Mouse (Mus musculus): ENCODE data around the gene Shld1. TPM values are rescaled to one million over a fixed set of nuclear protein-coding genes. Genes with fewer than 3 reads are reported as not detected.

Gene Shld1
- polyA plus RNA-seq (2015; fragmentation: Nextera tagmentation; extraction: Ambion mirVana): 21.3 and 23.5 TPM in 2 replicates

DNA sequence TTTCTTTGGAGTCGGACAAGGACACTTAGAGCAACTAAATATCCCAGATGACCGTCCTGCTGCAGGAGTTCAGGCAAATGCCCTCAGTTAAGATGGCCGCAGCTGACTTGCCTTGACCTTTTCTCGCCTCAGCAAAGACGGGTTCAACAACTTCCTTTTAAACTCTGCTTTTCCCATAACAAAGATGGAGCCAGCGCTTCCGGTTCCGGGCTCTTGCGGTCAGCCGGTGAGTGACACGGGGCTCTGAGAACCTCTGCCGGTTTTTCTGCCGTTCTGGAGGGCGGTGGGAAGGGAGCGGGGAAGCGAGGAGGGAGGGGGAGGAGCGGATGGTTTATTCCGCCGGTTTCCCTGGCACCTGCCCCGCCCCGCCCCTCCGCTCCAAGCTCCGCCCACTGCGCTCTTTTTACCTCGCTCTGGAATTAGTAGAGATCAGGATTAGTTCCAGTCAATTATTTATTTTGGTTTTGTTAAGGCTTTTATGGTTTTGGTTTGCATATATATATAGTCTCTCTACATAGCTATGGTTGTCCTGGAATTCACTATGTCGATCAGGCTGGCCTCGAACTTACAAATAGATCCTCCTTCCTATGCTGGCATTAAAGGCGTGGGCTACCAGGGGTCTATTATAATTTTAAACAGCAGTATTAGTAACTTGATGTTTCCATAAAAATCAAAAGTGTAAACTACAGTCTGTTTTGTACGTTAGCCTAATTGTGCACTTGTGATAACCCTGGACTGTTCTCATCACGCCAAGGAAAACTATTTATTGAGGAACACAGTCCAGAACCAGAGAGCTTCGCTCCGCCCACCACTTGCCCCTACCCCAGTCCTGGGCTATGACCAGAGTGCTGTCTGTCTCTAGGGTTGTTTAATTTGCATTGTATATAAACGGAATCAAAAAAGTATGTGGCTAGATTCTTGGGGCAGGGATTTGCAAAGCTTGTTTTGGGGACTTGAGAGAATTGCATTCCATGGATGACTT lies at the start of gene Shld1:
Gene Shld1, plus strand, starts transcription at position 176 of the 982 bp plus-strand sequence.
- no peaks in the 10 kb centered on the region; the same call in 1 of the 2 replicates for H3K27me3 ChIP-seq (replicated peaks; ENCODE audit: control insufficient read depth, insufficient read depth, low read length)
- peak within 1 kb of the TSS; percentile 66 for H3K9ac ChIP-seq (ENCODE audit: low read depth, low read length)
- peak; percentile 97 for ATAC-seq
- no peaks in the 10 kb centered on the region for H3K36me3 ChIP-seq (ENCODE audit: control insufficient read depth, insufficient read depth, low read length)
- peak within 1 kb of the TSS; percentile 53 for H3K4me3 ChIP-seq (ENCODE audit: low read length)
- H3K4me1 ChIP-seq (ENCODE audit: control insufficient read depth, insufficient read depth, low read depth, low read length): peaks cover 3% of the 10 kb centered on the region
- peak within 1 kb of the TSS; percentile 72 for H3K27ac ChIP-seq (ENCODE audit: low read depth, low read length)
- H3K9me3 ChIP-seq (ENCODE audit: control insufficient read depth, low read length): no peaks in the 10 kb centered on the region
- H3K4me2 ChIP-seq (ENCODE audit: low read length): peak within 1 kb of the TSS; percentile 63
- WGBS: 8% methylated on average over 32 of the region's 33 CpGs

DNA sequence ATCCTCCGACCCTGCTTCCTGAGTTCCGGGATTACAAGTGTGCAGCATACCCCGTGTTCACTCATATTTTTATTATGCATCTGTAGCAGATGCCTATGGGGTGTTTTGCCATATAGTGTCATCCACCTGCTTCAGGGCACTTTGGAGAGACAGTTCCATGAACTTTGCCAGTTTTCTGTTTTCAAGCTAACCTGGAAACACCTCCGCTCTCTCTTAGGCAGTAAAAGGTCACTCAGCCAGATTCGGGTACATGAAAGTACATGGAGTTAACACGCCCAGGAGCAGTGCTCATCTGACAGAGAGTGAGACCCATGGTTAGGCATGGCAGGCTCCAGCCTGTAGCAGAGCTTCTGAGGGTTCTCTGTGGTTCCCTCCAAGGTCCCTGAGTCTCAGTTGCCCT lies 48.4 kb upstream of the Shld1 start:
- H3K36me3 ChIP-seq (ENCODE audit: control insufficient read depth, insufficient read depth, low read length): no peaks in the 10 kb centered on the region
- no peak overlapping the region for H3K27ac ChIP-seq (ENCODE audit: low read depth, low read length)
- H3K27me3 ChIP-seq (replicated peaks; ENCODE audit: control insufficient read depth, insufficient read depth, low read length): no peaks in the 10 kb centered on the region
- no peak overlapping the region for H3K4me2 ChIP-seq (ENCODE audit: low read length)
- H3K9ac ChIP-seq (ENCODE audit: low read depth, low read length): no peak overlapping the region
- no peaks in the 10 kb centered on the region for H3K4me1 ChIP-seq (ENCODE audit: control insufficient read depth, insufficient read depth, low read depth, low read length)
- H3K9me3 ChIP-seq (ENCODE audit: control insufficient read depth, low read length): no peaks in the 10 kb centered on the region
- H3K4me3 ChIP-seq (ENCODE audit: low read length): no peak overlapping the region
- ATAC-seq: no peak
- 91% methylated on average over 6 of the region's 6 CpGs for WGBS

DNA sequence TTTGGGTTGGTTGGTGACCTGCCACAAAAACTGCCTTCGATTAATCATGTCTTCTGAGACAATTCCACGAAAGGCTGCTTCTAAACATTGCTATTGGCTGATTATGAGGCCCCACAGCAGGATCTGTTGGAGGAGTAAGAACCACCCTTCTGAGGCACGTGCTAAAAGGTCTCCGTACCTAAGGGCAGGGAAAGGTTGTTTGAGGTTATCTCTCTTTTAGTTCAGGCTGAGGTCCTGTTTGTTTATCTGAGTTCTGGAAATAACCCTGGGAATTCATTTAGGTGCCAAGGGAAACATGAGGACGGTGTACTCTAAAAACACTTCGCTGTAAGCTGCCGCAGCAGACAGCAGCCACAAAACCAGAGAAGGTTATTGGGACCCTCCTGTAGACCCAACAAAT lies 47.4 kb upstream of the Shld1 start:
- Histone ChIP-seq H3K27ac (ENCODE audit: low read depth, low read length) (no peak overlapping the region), H3K27me3 (replicated peaks; ENCODE audit: control insufficient read depth, insufficient read depth, low read length) (no peaks in the 10 kb centered on the region), H3K4me2 (ENCODE audit: low read length) (no peak overlapping the region), H3K4me3 (ENCODE audit: low read length) (no peak overlapping the region), H3K4me1 (ENCODE audit: control insufficient read depth, insufficient read depth, low read depth, low read length) (no peaks in the 10 kb centered on the region), H3K9me3 (ENCODE audit: control insufficient read depth, low read length) (no peaks in the 10 kb centered on the region), H3K9ac (ENCODE audit: low read depth, low read length) (no peak overlapping the region), H3K36me3 (ENCODE audit: control insufficient read depth, insufficient read depth, low read length) (no peaks in the 10 kb centered on the region)
- WGBS: 87% methylated on average over 7 of the region's 7 CpGs
- ATAC-seq: no peak

DNA sequence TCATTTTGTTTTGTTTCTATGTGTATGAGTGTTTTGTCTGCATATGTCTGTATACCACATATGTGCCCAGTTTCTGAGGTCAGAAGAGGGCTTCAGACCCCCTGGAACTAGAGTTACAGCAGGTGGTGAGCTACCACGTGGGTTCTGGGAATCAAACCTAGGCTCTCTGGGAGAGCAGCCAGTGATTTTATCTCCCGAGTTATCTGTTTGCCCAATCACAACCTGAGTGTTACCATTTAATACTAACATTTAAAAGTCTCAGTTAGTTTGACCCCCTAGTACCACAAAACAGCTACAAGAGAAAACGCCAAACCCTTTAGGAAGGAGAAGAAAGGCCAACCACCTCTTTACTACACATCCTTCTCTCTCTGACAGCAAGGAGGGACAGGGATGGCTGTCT lies 45.5 kb upstream of the Shld1 start:
- Histone ChIP-seq H3K9me3 (ENCODE audit: control insufficient read depth, low read length) (no peaks in the 10 kb centered on the region), H3K9ac (ENCODE audit: low read depth, low read length) (no peak overlapping the region), H3K36me3 (ENCODE audit: control insufficient read depth, insufficient read depth, low read length) (no peaks in the 10 kb centered on the region), H3K4me1 (ENCODE audit: control insufficient read depth, insufficient read depth, low read depth, low read length) (no peaks in the 10 kb centered on the region), H3K27ac (ENCODE audit: low read depth, low read length) (no peak overlapping the region), H3K4me3 (ENCODE audit: low read length) (no peak overlapping the region), H3K4me2 (ENCODE audit: low read length) (no peak overlapping the region), H3K27me3 (replicated peaks; ENCODE audit: control insufficient read depth, insufficient read depth, low read length) (no peaks in the 10 kb centered on the region)
- WGBS: 76% methylated on average over 3 of the region's 3 CpGs
- no peak for ATAC-seq

DNA sequence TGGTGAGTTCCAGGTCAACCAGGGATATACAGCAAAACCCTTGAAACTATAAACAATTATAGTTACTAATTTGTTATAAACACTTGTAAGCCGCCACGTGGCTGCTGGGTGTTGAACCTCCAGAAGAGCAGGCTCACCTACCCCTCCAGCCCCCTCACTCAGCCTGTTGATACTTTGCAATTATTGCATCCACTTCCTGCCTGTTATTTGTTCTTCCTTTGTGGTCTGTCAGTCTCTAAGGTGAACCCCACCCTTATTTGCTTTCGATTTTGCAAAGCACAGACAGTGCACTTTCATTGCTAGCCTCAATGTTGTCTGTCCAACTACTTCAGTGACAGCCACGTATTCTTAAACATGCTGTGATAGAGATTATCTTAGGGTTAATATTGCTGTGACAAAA lies 43.6 kb upstream of the Shld1 start:
- Histone ChIP-seq H3K9me3 (ENCODE audit: control insufficient read depth, low read length) (no peaks in the 10 kb centered on the region), H3K4me2 (ENCODE audit: low read length) (no peak overlapping the region), H3K4me1 (ENCODE audit: control insufficient read depth, insufficient read depth, low read depth, low read length) (no peaks in the 10 kb centered on the region), H3K9ac (ENCODE audit: low read depth, low read length) (no peak overlapping the region), H3K4me3 (ENCODE audit: low read length) (no peak overlapping the region), H3K27me3 (replicated peaks; ENCODE audit: control insufficient read depth, insufficient read depth, low read length) (no peaks in the 10 kb centered on the region), H3K27ac (ENCODE audit: low read depth, low read length) (no peak overlapping the region), H3K36me3 (ENCODE audit: control insufficient read depth, insufficient read depth, low read length) (no peaks in the 10 kb centered on the region)
- WGBS: 85% methylated on average over 4 of the region's 4 CpGs
- no peak for ATAC-seq

DNA sequence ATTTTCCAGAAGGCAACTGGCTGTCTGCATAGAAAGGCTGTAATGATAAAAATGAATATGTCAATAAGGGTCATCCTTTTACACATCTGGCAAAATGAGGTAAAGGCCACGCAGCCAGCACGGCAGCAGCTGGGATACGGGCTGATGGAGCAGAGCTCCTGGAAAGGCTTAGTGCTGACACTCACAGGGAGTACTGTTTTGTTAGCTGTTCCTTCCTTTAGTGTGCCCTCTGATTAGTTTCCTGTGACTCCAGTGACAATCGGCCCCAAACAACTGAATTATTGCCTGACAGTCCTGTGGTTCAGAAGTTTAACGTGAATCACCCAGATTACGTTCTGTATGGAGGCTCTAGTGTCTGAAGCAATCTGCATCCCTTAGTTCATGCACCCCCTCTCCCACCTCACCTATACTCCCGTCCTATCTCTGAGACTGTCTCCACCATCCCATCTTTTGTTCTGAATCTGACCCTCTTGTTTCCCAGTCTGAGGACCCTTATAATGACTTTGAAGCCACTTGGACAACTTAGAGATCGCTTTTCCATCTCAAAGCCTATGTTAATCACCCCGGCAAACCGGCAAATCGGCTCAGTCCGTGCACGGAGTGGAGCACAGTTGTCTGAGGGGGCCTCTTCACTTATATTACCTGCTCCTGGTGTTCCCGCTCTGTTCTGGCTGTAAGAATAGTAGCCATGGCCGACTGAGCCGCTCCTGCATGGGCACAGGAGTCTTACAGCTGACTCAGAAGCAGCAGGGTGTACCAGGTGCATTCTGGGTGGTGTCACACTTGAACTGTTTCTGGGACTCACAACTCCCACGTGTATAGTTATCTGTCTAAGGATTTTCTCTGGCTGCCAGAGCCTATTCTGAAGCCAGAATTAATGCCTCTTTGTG lies 39.6 kb upstream of the Shld1 start:
- no peak for ATAC-seq
- no peak overlapping the region for H3K4me3 ChIP-seq (ENCODE audit: low read length)
- 68% methylated on average over 17 of the region's 17 CpGs for WGBS
- H3K9ac ChIP-seq (ENCODE audit: low read depth, low read length): no peak overlapping the region
- H3K27me3 ChIP-seq (replicated peaks; ENCODE audit: control insufficient read depth, insufficient read depth, low read length): no peaks in the 10 kb centered on the region
- H3K9me3 ChIP-seq (ENCODE audit: control insufficient read depth, low read length): no peaks in the 10 kb centered on the region
- H3K4me2 ChIP-seq (ENCODE audit: low read length): no peak overlapping the region
- no peak overlapping the region for H3K27ac ChIP-seq (ENCODE audit: low read depth, low read length)
- no peaks in the 10 kb centered on the region for H3K4me1 ChIP-seq (ENCODE audit: control insufficient read depth, insufficient read depth, low read depth, low read length)
- no peaks in the 10 kb centered on the region for H3K36me3 ChIP-seq (ENCODE audit: control insufficient read depth, insufficient read depth, low read length)

DNA sequence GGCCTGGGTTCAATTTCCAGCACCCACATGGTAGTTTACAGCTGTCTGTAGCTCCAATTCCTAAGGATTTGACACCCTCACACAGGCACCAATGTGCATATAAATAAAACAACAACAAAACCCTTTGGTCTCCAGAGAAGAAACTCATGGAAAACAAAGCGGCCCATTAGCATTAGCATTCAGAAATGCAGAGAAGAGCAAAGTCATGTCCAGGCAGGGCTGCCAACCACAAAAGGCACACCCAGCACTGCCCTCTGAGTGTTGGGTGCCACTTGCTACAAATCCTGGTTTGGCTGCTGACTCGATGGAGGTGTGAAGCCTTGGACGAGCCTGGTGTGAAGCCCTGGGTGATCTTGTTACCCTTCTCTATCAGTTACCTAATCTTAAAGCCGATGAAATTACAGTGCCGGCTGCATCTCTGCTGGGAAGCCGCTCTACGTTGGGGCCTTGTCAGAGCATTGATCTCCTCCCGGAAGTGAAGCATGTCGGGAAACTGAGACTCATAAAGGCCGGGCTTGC lies 37.3 kb upstream of the Shld1 start:
- H3K4me2 ChIP-seq (ENCODE audit: low read length): no peak overlapping the region
- H3K4me3 ChIP-seq (ENCODE audit: low read length): no peak overlapping the region
- WGBS: 90% methylated on average over 10 of the region's 10 CpGs
- H3K9me3 ChIP-seq (ENCODE audit: control insufficient read depth, low read length): no peaks in the 10 kb centered on the region
- no peak for ATAC-seq
- H3K27ac ChIP-seq (ENCODE audit: low read depth, low read length): no peak overlapping the region
- no peak overlapping the region for H3K9ac ChIP-seq (ENCODE audit: low read depth, low read length)
- H3K36me3 ChIP-seq (ENCODE audit: control insufficient read depth, insufficient read depth, low read length): no peaks in the 10 kb centered on the region
- H3K27me3 ChIP-seq (replicated peaks; ENCODE audit: control insufficient read depth, insufficient read depth, low read length): no peaks in the 10 kb centered on the region
- no peaks in the 10 kb centered on the region for H3K4me1 ChIP-seq (ENCODE audit: control insufficient read depth, insufficient read depth, low read depth, low read length)

DNA sequence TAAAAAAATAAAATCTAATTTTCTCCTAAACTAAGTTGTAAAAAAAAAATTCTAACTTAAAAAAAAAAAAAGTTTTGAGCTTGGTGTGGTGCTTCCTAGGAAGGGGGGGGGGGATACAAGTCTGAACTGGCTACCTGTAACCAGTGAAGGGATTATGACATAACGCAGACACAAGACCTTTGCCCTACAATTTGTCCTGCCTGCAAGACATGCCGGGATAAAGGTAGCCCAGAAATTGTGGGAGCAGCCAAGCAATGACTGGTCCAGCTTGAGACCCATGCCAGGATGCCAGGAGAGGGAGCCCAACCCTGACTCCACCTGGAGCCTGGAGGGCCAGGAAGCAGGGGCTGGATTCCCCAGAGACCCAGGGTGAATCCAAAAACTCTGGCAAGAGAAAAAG lies 36.2 kb upstream of the Shld1 start:
- Histone ChIP-seq H3K36me3 (ENCODE audit: control insufficient read depth, insufficient read depth, low read length) (no peaks in the 10 kb centered on the region), H3K9ac (ENCODE audit: low read depth, low read length) (no peak overlapping the region), H3K4me2 (ENCODE audit: low read length) (no peak overlapping the region), H3K4me1 (ENCODE audit: control insufficient read depth, insufficient read depth, low read depth, low read length) (no peaks in the 10 kb centered on the region), H3K27me3 (replicated peaks; ENCODE audit: control insufficient read depth, insufficient read depth, low read length) (no peaks in the 10 kb centered on the region), H3K27ac (ENCODE audit: low read depth, low read length) (no peak overlapping the region), H3K9me3 (ENCODE audit: control insufficient read depth, low read length) (no peaks in the 10 kb centered on the region), H3K4me3 (ENCODE audit: low read length) (no peak overlapping the region)
- 76% methylated on average over 2 of the region's 2 CpGs for WGBS
- no peak for ATAC-seq

DNA sequence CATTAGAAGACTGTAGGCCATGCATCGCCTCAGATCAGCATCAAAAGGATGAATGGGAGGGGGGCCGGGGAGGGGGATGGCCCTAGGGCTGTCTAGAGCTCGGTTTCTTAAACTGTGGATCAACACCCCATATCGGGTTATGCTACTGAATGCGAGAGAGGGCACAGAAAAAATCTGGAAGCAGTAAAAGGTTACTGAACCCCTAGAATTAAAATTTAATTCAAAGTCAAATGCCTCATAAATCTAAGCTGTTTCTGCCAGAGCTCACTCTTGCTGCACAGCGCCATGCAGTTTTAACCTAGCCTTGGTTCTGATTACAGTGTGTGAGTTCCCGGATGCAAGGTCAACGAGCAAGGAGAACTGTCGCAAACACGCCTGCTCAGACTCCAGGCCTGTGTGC lies 34.3 kb upstream of the Shld1 start:
- ATAC-seq: no peak
- Histone ChIP-seq H3K4me2 (ENCODE audit: low read length) (no peak overlapping the region), H3K4me1 (ENCODE audit: control insufficient read depth, insufficient read depth, low read depth, low read length) (no peaks in the 10 kb centered on the region), H3K4me3 (ENCODE audit: low read length) (no peak overlapping the region), H3K36me3 (ENCODE audit: control insufficient read depth, insufficient read depth, low read length) (no peaks in the 10 kb centered on the region), H3K9me3 (ENCODE audit: control insufficient read depth, low read length) (no peaks in the 10 kb centered on the region), H3K9ac (ENCODE audit: low read depth, low read length) (no peak overlapping the region), H3K27ac (ENCODE audit: low read depth, low read length) (no peak overlapping the region), H3K27me3 (replicated peaks; ENCODE audit: control insufficient read depth, insufficient read depth, low read length) (no peaks in the 10 kb centered on the region)
- WGBS: 58% methylated on average over 10 of the region's 10 CpGs
